Mouse (Mus musculus): Measurements from ENCODE around the gene Ifnar1. TPM values are rescaled to one million over a fixed set of nuclear protein-coding genes. Genes with fewer than 3 reads are reported as not detected.

The Ifnar1 gene
- polyA plus RNA-seq, 1 experiment from 2014 or later: 63.0 TPM

- Histone ChIP-seq H3K27me3 (no peaks in the 10 kb centered on the region), H3K4me3 (no peak overlapping the region), H3K9ac (no peak overlapping the region), H3K9me3 (no peaks in the 10 kb centered on the region), H3K4me2 (no peak overlapping the region), H3K4me1 (peaks cover 9% of the 10 kb centered on the region; the same call in 1 of the 2 replicates), H3K36me3 (no peaks in the 10 kb centered on the region), H3K27ac (no peak overlapping the region)
- WGBS: 92% methylated on average over 5 of the region's 5 CpGs
- ATAC-seq (ENCODE audit: insufficient number of reproducible peaks, insufficient read depth, low FRiP score, low TSS enrichment, low read depth): no peak
Observed at GRCm38 (mm10) chr16:91448088-91448487, 37.0 kb upstream of the Ifnar1 start.

- WGBS: 80% methylated on average over 7 of the region's 7 CpGs
- Histone ChIP-seq H3K9me3 (no peaks in the 10 kb centered on the region), H3K4me1 (peaks cover 9% of the 10 kb centered on the region; the same call in 1 of the 2 replicates), H3K36me3 (no peaks in the 10 kb centered on the region), H3K27me3 (no peaks in the 10 kb centered on the region), H3K4me3 (no peak overlapping the region), H3K4me2 (no peak overlapping the region), H3K9ac (no peak overlapping the region), H3K27ac (no peak overlapping the region)
- ATAC-seq (ENCODE audit: insufficient number of reproducible peaks, insufficient read depth, low FRiP score, low TSS enrichment, low read depth): no peak
Observed at GRCm38 (mm10) chr16:91448895-91449294, 36.1 kb upstream of the Ifnar1 start.

- Histone ChIP-seq H3K9me3 (no peaks in the 10 kb centered on the region), H3K4me3 (no peak overlapping the region), H3K27me3 (no peaks in the 10 kb centered on the region), H3K4me2 (no peak overlapping the region), H3K36me3 (no peaks in the 10 kb centered on the region), H3K9ac (no peak overlapping the region), H3K27ac (no peak overlapping the region), H3K4me1 (peaks cover 9% of the 10 kb centered on the region; the same call in 1 of the 2 replicates)
- WGBS: 82% methylated on average over 12 of the region's 12 CpGs
- ATAC-seq (ENCODE audit: insufficient number of reproducible peaks, insufficient read depth, low FRiP score, low TSS enrichment, low read depth): no peak
Observed at GRCm38 (mm10) chr16:91450137-91451064, 34.6 kb upstream of the Ifnar1 start.

GRCm38 (mm10) chr16:91451949-91452348 lies 33.1 kb upstream of the Ifnar1 start:
- no peak for ATAC-seq (ENCODE audit: insufficient number of reproducible peaks, insufficient read depth, low FRiP score, low TSS enrichment, low read depth)
- H3K27ac ChIP-seq: no peak overlapping the region
- H3K9me3 ChIP-seq: no peaks in the 10 kb centered on the region

GRCm38 (mm10) chr16:91452363-91452896 lies 32.6 kb upstream of the Ifnar1 start:
- Histone ChIP-seq H3K4me3 (no peak overlapping the region), H3K9me3 (no peaks in the 10 kb centered on the region), H3K4me1 (peaks cover 2% of the 10 kb centered on the region; the same call in 1 of the 2 replicates), H3K36me3 (no peaks in the 10 kb centered on the region), H3K27me3 (no peaks in the 10 kb centered on the region), H3K4me2 (no peak overlapping the region), H3K27ac (no peak overlapping the region; the same call in 1 of the 2 replicates), H3K9ac (no peak overlapping the region)
- ATAC-seq (ENCODE audit: insufficient number of reproducible peaks, insufficient read depth, low FRiP score, low TSS enrichment, low read depth): no peak
- 60% methylated on average over 6 of the region's 6 CpGs for WGBS

More at GRCm38 (mm10) chr16:91451949-91452348, 33.1 kb upstream of the Ifnar1 start:
- Histone ChIP-seq H3K36me3 (no peaks in the 10 kb centered on the region), H3K4me2 (no peak overlapping the region), H3K27me3 (no peaks in the 10 kb centered on the region), H3K4me1 (peaks cover 7% of the 10 kb centered on the region; the same call in 1 of the 2 replicates), H3K9ac (no peak overlapping the region), H3K4me3 (no peak overlapping the region)
- WGBS: 80% methylated on average over 2 of the region's 2 CpGs

GRCm38 (mm10) chr16:91455868-91456267 lies 29.2 kb upstream of the Ifnar1 start:
- H3K36me3 ChIP-seq: no peaks in the 10 kb centered on the region
- ATAC-seq (ENCODE audit: insufficient number of reproducible peaks, insufficient read depth, low FRiP score, low TSS enrichment, low read depth): no peak
- H3K9me3 ChIP-seq: no peaks in the 10 kb centered on the region
- WGBS: 73% methylated on average over 4 of the region's 4 CpGs
- no peak overlapping the region for H3K9ac ChIP-seq
- H3K27ac ChIP-seq: no peak overlapping the region
- no peaks in the 10 kb centered on the region for H3K4me1 ChIP-seq
- H3K4me3 ChIP-seq: no peak overlapping the region
- H3K27me3 ChIP-seq: no peaks in the 10 kb centered on the region
- no peak overlapping the region for H3K4me2 ChIP-seq

GRCm38 (mm10) chr16:91458301-91458746 lies 26.7 kb upstream of the Ifnar1 start:
- ATAC-seq (ENCODE audit: insufficient number of reproducible peaks, insufficient read depth, low FRiP score, low TSS enrichment, low read depth): no peak

GRCm38 (mm10) chr16:91458976-91459375 lies 26.1 kb upstream of the Ifnar1 start:
- Histone ChIP-seq H3K9ac (no peak overlapping the region), H3K4me1 (0 out of 2 replicates have a peak, but pooled peaks cover under 1% of the 10 kb centered on the region), H3K9me3 (no peaks in the 10 kb centered on the region), H3K27ac (no peak overlapping the region), H3K36me3 (no peaks in the 10 kb centered on the region), H3K27me3 (no peaks in the 10 kb centered on the region), H3K4me3 (no peak overlapping the region), H3K4me2 (no peak overlapping the region)
- ATAC-seq (ENCODE audit: insufficient number of reproducible peaks, insufficient read depth, low FRiP score, low TSS enrichment, low read depth): no peak
- WGBS: 73% methylated on average over 5 of the region's 5 CpGs

More at GRCm38 (mm10) chr16:91458301-91458746, 26.7 kb upstream of the Ifnar1 start:
- H3K9me3 ChIP-seq: no peaks in the 10 kb centered on the region
- H3K4me3 ChIP-seq: no peak overlapping the region
- no peak overlapping the region for H3K27ac ChIP-seq
- WGBS: 81% methylated on average over 21 of the region's 21 CpGs
- H3K27me3 ChIP-seq: no peaks in the 10 kb centered on the region
- H3K36me3 ChIP-seq: no peaks in the 10 kb centered on the region
- H3K4me2 ChIP-seq: no peak overlapping the region
- no peaks in the 10 kb centered on the region for H3K4me1 ChIP-seq
- no peak overlapping the region for H3K9ac ChIP-seq

- H3K4me1 ChIP-seq: 0 out of 2 replicates have a peak, but pooled peaks cover 2% of the 10 kb centered on the region
- no peaks in the 10 kb centered on the region for H3K9me3 ChIP-seq
- no peak overlapping the region for H3K4me3 ChIP-seq
- WGBS: 92% methylated on average over 3 of the region's 3 CpGs
- H3K27ac ChIP-seq: no peak overlapping the region
- H3K27me3 ChIP-seq: no peaks in the 10 kb centered on the region
- ATAC-seq (ENCODE audit: insufficient number of reproducible peaks, insufficient read depth, low FRiP score, low TSS enrichment, low read depth): no peak
- H3K36me3 ChIP-seq: no peaks in the 10 kb centered on the region
- H3K9ac ChIP-seq: no peak overlapping the region
- H3K4me2 ChIP-seq: no peak overlapping the region
Observed at GRCm38 (mm10) chr16:91459396-91459795, 25.6 kb upstream of the Ifnar1 start.

- H3K4me3 ChIP-seq: no peak overlapping the region
- H3K9ac ChIP-seq: no peak overlapping the region
- no peaks in the 10 kb centered on the region for H3K36me3 ChIP-seq
- ATAC-seq (ENCODE audit: insufficient number of reproducible peaks, insufficient read depth, low FRiP score, low TSS enrichment, low read depth): no peak
- H3K4me2 ChIP-seq: no peak overlapping the region
- H3K9me3 ChIP-seq: no peaks in the 10 kb centered on the region
- 65% methylated on average over 11 of the region's 11 CpGs for WGBS
- 0 out of 2 replicates have a peak, but pooled peaks cover 2% of the 10 kb centered on the region for H3K4me1 ChIP-seq
- no peaks in the 10 kb centered on the region for H3K27me3 ChIP-seq
- H3K27ac ChIP-seq: no peak overlapping the region
Observed at GRCm38 (mm10) chr16:91459841-91460370, 25.1 kb upstream of the Ifnar1 start.

- H3K36me3 ChIP-seq: no peaks in the 10 kb centered on the region
- WGBS: 70% methylated on average over 11 of the region's 11 CpGs
- no peak for ATAC-seq (ENCODE audit: insufficient number of reproducible peaks, insufficient read depth, low FRiP score, low TSS enrichment, low read depth)
Observed at GRCm38 (mm10) chr16:91461066-91461638, 23.9 kb upstream of the Ifnar1 start.

More at GRCm38 (mm10) chr16:91461066-91461638, 23.9 kb upstream of the Ifnar1 start:
- Histone ChIP-seq H3K9me3 (no peaks in the 10 kb centered on the region), H3K4me3 (no peak overlapping the region), H3K27me3 (no peaks in the 10 kb centered on the region), H3K27ac (no peak overlapping the region), H3K4me1 (peaks cover 11% of the 10 kb centered on the region), H3K9ac (no peak overlapping the region), H3K4me2 (no peak overlapping the region)
